Mouse (Mus musculus) spleen, embryonic (tissue): ENCODE data around the gene Ddx3y.

Source experiments
- CTCF ChIA-PET: fragments of 350-600 bp; sonication (Branson Sonifier 250); formaldehyde crosslinking; loops from one replicate; lab custom pipeline; 2022; lab: Charles Lee

Gene Ddx3y

GRCm38 (mm10) chrY:1286171-1286795, at the start of gene Ddx3y:
Gene Ddx3y, minus strand, starts transcription at chrY:1286629.
- CTCF ChIA-PET: no interaction called here

- CTCF ChIA-PET: no interaction called here
Measured at GRCm38 (mm10) chrY:1293708-1294107, 7.3 kb upstream of the Ddx3y start.

DNA sequence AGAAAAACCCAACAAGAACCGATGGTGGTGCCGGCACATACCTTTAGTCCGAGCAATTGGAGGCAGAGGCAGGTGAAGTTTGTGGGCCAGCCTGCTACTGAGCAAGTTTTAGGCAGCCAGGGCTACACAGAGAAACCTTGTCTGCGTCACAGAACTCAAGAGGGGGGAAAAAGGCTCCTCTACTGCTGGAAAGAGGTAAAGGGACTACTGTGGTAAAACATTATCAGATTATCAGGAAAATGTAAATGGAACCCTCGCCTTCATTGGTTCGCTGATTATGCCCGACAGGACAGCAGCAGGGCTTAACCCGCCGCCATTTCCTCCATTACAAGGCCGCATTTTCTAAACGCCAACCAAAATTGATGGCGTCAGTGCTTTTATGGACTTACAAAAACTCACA, 694 bp downstream of the Ddx3y start:
- CTCF ChIA-PET: no interaction called here

DNA sequence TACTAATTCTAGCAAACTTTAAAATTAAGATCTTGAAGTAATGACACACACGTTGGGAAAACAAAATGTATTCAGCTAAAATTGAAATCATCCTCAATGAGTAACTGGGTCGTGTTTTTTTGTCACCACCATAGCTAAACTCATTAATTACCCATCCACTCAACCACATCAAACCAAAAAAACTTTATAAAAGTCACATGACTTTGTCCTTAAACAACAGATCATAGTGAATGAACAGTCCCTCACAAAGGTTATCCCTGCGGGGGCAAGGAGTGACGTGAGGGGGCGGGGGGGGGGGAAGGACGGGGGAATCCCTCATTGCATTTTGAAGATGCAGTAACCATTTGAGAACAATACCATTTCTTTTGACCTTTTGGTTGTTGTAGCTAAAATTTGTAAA, 40.3 kb downstream of the Ddx3y start:
- CTCF ChIA-PET: no interaction called here

- CTCF ChIA-PET: no interaction called here
Measured at GRCm38 (mm10) chrY:1245426-1245863, 41.0 kb downstream of the Ddx3y start, which contains the start of gene Uty. Gene Uty, minus strand, starts transcription at chrY:1245759.

DNA sequence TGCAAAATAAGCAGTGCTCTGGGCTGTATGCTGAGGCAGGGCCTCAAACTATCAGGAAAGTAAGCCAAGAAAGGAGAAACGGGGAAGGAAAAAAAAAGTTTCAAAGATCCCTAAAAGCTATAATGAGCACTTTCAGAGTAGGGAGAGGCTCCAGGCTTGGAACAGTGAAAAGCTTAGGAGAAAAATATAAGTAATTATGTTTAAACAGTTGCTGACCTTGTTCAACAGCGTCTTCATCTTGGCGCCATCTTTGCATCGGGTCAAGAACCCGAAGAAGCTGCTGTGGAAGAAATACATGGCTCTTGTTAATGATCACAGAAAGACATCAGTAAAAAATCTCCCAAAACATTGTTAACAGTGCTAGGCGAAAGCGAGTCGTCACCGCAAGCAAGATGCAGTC, 41.5 kb downstream of the Ddx3y start:
- CTCF ChIA-PET: no interaction called here

GRCm38 (mm10) chrY:1244421-1244820, 42.0 kb downstream of the Ddx3y start:
- CTCF ChIA-PET: no interaction called here

- CTCF ChIA-PET: interaction anchor here (0.8 kb wide), 1 partner anchor 21 kb away, joined by 6 read pairs; no protein-coding TSS in a partner anchor
Measured at GRCm38 (mm10) chrY:1220001-1220400, 66.4 kb downstream of the Ddx3y start.
